Mouse (Mus musculus): ENCODE results near the gene Gm26938. TPM values are rescaled to one million over a fixed set of nuclear protein-coding genes. Genes with fewer than 3 reads are reported as not detected.

Gm26938 gene
- polyA plus RNA-seq, 1 experiment from 2014 or later, result not detected

- H3K36me3 ChIP-seq (replicated peaks), result no peaks in the 10 kb centered on the region
- no peaks in the 10 kb centered on the region for H3K4me1 ChIP-seq
- 59% methylated on average over 9 of the region's 10 CpGs for WGBS
- no peak overlapping the region for H3K4me2 ChIP-seq
- H3K27ac ChIP-seq, result no peak overlapping the region
- H3K9me3 ChIP-seq, result no peaks in the 10 kb centered on the region
- ATAC-seq (ENCODE audit: low FRiP score), result no peak
- H3K4me3 ChIP-seq (replicated peaks), result no peak overlapping the region
- H3K9ac ChIP-seq, result no peak overlapping the region
- H3K27me3 ChIP-seq, result peaks cover 44% of the 10 kb centered on the region
Measured at GRCm38 (mm10) chr5:139813126-139813490, 13.1 kb downstream of the Gm26938 start.

- WGBS, result 76% methylated on average over 20 of the region's 20 CpGs
- Histone ChIP-seq H3K27me3 (peaks cover 44% of the 10 kb centered on the region), H3K36me3 (replicated peaks) (no peaks in the 10 kb centered on the region)
Measured at GRCm38 (mm10) chr5:139812398-139813125, 13.6 kb downstream of the Gm26938 start.

GRCm38 (mm10) chr5:139811677-139812397 is 14.4 kb downstream of the Gm26938 start:
- Histone ChIP-seq H3K9me3 (no peaks in the 10 kb centered on the region), H3K4me3 (replicated peaks) (no peak overlapping the region), H3K27ac (no peak overlapping the region), H3K27me3 (peaks cover 44% of the 10 kb centered on the region), H3K4me2 (no peak overlapping the region), H3K9ac (no peak overlapping the region), H3K36me3 (replicated peaks) (no peaks in the 10 kb centered on the region), H3K4me1 (no peaks in the 10 kb centered on the region)
- 78% methylated on average over 15 of the region's 15 CpGs for WGBS
- ATAC-seq (ENCODE audit: low FRiP score), result no peak

More at GRCm38 (mm10) chr5:139812398-139813125, 13.6 kb downstream of the Gm26938 start:
- H3K4me3 ChIP-seq (replicated peaks), result no peak overlapping the region
- no peak overlapping the region for H3K9ac ChIP-seq
- H3K4me1 ChIP-seq, result no peaks in the 10 kb centered on the region
- no peaks in the 10 kb centered on the region for H3K9me3 ChIP-seq
- H3K27ac ChIP-seq, result no peak overlapping the region
- H3K4me2 ChIP-seq, result no peak overlapping the region
- no peak for ATAC-seq (ENCODE audit: low FRiP score)

- H3K36me3 ChIP-seq (replicated peaks), result no peaks in the 10 kb centered on the region
- H3K27me3 ChIP-seq, result peaks cover 24% of the 10 kb centered on the region
- peaks cover under 1% of the 10 kb centered on the region; the same call in 1 of the 2 replicates for H3K4me1 ChIP-seq
- no peaks in the 10 kb centered on the region for H3K9me3 ChIP-seq
- H3K4me2 ChIP-seq, result no peak overlapping the region
- 66% methylated on average over 4 of the region's 4 CpGs for WGBS
- no peak for ATAC-seq (ENCODE audit: low FRiP score)
- H3K27ac ChIP-seq, result no peak overlapping the region
- H3K4me3 ChIP-seq (replicated peaks), result no peak overlapping the region
- H3K9ac ChIP-seq, result no peak overlapping the region
Measured at GRCm38 (mm10) chr5:139809397-139809796, 16.8 kb downstream of the Gm26938 start.

GRCm38 (mm10) chr5:139805924-139806323 is 20.3 kb downstream of the Gm26938 start:
- Histone ChIP-seq H3K4me2 (no peak overlapping the region), H3K9ac (no peak overlapping the region), H3K9me3 (no peaks in the 10 kb centered on the region), H3K4me3 (replicated peaks) (no peak overlapping the region), H3K36me3 (replicated peaks) (peaks cover 5% of the 10 kb centered on the region), H3K27me3 (no peaks in the 10 kb centered on the region), H3K27ac (no peak overlapping the region), H3K4me1 (peaks cover 14% of the 10 kb centered on the region)
- ATAC-seq (ENCODE audit: low FRiP score), result no peak
- WGBS, result 93% methylated on average over 8 of the region's 8 CpGs

- Histone ChIP-seq H3K4me1 (peaks cover 14% of the 10 kb centered on the region), H3K4me3 (replicated peaks) (no peak overlapping the region), H3K27ac (0 out of 2 replicates have a peak overlapping the region, but pooled peaks have one; percentile 19), H3K9me3 (no peaks in the 10 kb centered on the region), H3K36me3 (replicated peaks) (peaks cover 12% of the 10 kb centered on the region), H3K4me2 (no peak overlapping the region), H3K27me3 (no peaks in the 10 kb centered on the region), H3K9ac (no peak overlapping the region)
- 85% methylated on average over 11 of the region's 11 CpGs for WGBS
- no peak for ATAC-seq (ENCODE audit: low FRiP score)
Measured at GRCm38 (mm10) chr5:139804573-139805111, 21.6 kb downstream of the Gm26938 start.

GRCm38 (mm10) chr5:139804107-139804551 is 22.1 kb downstream of the Gm26938 start:
- 4% methylated on average over 6 of the region's 6 CpGs for WGBS
- H3K4me1 ChIP-seq, result peaks cover 15% of the 10 kb centered on the region
- 0 out of 2 replicates have a peak, but pooled peaks have one; percentile 47 for ATAC-seq (ENCODE audit: low FRiP score)
- no peaks in the 10 kb centered on the region for H3K9me3 ChIP-seq
- H3K4me2 ChIP-seq, result 0 out of 2 replicates have a peak overlapping the region, but pooled peaks have one; percentile 25
- no peak overlapping the region for H3K4me3 ChIP-seq (replicated peaks)
- H3K36me3 ChIP-seq (replicated peaks), result peaks cover 12% of the 10 kb centered on the region
- H3K27me3 ChIP-seq, result no peaks in the 10 kb centered on the region
- peak overlapping the region; percentile 50; the same call in 1 of the 2 replicates for H3K27ac ChIP-seq
- no peak overlapping the region for H3K9ac ChIP-seq

GRCm38 (mm10) chr5:139803601-139804102 is 22.6 kb downstream of the Gm26938 start:
- peak overlapping the region; percentile 50; the same call in 1 of the 2 replicates for H3K27ac ChIP-seq
- no peaks in the 10 kb centered on the region for H3K9me3 ChIP-seq
- peak overlapping the region; percentile 25 for H3K4me2 ChIP-seq
- peaks cover 12% of the 10 kb centered on the region for H3K36me3 ChIP-seq (replicated peaks)
- ATAC-seq (ENCODE audit: low FRiP score), result peak; percentile 77
- no peak overlapping the region for H3K9ac ChIP-seq
- WGBS, result 7% methylated on average over 12 of the region's 12 CpGs
- H3K4me3 ChIP-seq (replicated peaks), result no peak overlapping the region
- H3K27me3 ChIP-seq, result no peaks in the 10 kb centered on the region
- H3K4me1 ChIP-seq, result peaks cover 20% of the 10 kb centered on the region

GRCm38 (mm10) chr5:139803165-139803564 is 23.0 kb downstream of the Gm26938 start:
- no peak overlapping the region for H3K4me3 ChIP-seq (replicated peaks)
- no peaks in the 10 kb centered on the region for H3K27me3 ChIP-seq
- peaks cover 12% of the 10 kb centered on the region for H3K36me3 ChIP-seq (replicated peaks)
- peaks cover 25% of the 10 kb centered on the region for H3K4me1 ChIP-seq
- H3K9ac ChIP-seq, result no peak overlapping the region
- WGBS, result 83% methylated on average over 8 of the region's 8 CpGs
- H3K27ac ChIP-seq, result 0 out of 2 replicates have a peak overlapping the region, but pooled peaks have one; percentile 50
- ATAC-seq (ENCODE audit: low FRiP score), result no peak
- no peak overlapping the region for H3K4me2 ChIP-seq
- no peaks in the 10 kb centered on the region for H3K9me3 ChIP-seq

GRCm38 (mm10) chr5:139801880-139802279 is 24.3 kb downstream of the Gm26938 start:
- no peaks in the 10 kb centered on the region for H3K27me3 ChIP-seq
- H3K9ac ChIP-seq, result no peak overlapping the region
- 96% methylated on average over 10 of the region's 10 CpGs for WGBS
- H3K4me2 ChIP-seq, result no peak overlapping the region
- H3K9me3 ChIP-seq, result no peaks in the 10 kb centered on the region
- H3K27ac ChIP-seq, result no peak overlapping the region
- no peak overlapping the region for H3K4me3 ChIP-seq (replicated peaks)
- no peak for ATAC-seq (ENCODE audit: low FRiP score)
- peaks cover 38% of the 10 kb centered on the region for H3K4me1 ChIP-seq
- peaks cover 12% of the 10 kb centered on the region for H3K36me3 ChIP-seq (replicated peaks)

GRCm38 (mm10) chr5:139801231-139801630 is 25.0 kb downstream of the Gm26938 start:
- Histone ChIP-seq H3K4me3 (replicated peaks) (no peak overlapping the region), H3K36me3 (replicated peaks) (peaks cover 12% of the 10 kb centered on the region), H3K4me1 (peaks cover 44% of the 10 kb centered on the region), H3K9me3 (no peaks in the 10 kb centered on the region), H3K9ac (no peak overlapping the region), H3K27me3 (no peaks in the 10 kb centered on the region), H3K27ac (no peak overlapping the region), H3K4me2 (no peak overlapping the region)
- whole genome bisulfite sequencing, result 94% methylated on average over 8 of the region's 8 CpGs
- no peak for ATAC-seq (ENCODE audit: low FRiP score)

Measured in forebrain, embryonic 12.5 days (tissue).